In genomic region chr12:110992128-110992553, GRCm38 (mm10) we compare ENCODE assay signal across 8 mouse cellular contexts. TPM values are rescaled to one million over a fixed set of nuclear protein-coding genes. Genes with fewer than 3 reads are reported as not detected.
DNase-seq lines count a peak whose midpoint lies in the region; ATAC-seq lines count a peak whose summit lies in the region.

No protein-coding gene starts in this region.

- intact Hi-C loops in left cerebral cortex, postnatal 14 days (cut with DNase I): loop anchor here (2.0 to 5.0 kb wide), 2 partner anchors 45 to 55 kb away; partner anchors contain the start of gene Rcor1

- H3K4me1 ChIP-seq in intestine, embryonic 14.5 days (replicated peaks; ENCODE audit: control insufficient read depth, insufficient read depth, low read length): 0 out of 2 replicates have a peak, but pooled peaks cover 9% of the 10 kb centered on the region

- peak; percentile 94 for DNase-seq in adrenal gland, adult 2 months
- peak; percentile 91 for DNase-seq in embryo, embryonic 11 days
- peak; percentile 87 for DNase-seq in gastrocnemius, postnatal 25 days
- DNase-seq in intestine, embryonic 14.5 days (ENCODE audit: low spot score): peak; percentile 99
- DNase-seq in left cerebral cortex, postnatal 14 days (ENCODE audit: low spot score in 2 of 2): peak; percentile 90
- peak; percentile 91 for DNase-seq in right cerebral cortex, postnatal 14 days
- peak; percentile 93 for DNase-seq in urinary bladder, postnatal 25 days (ENCODE audit: low spot score)

- no peaks in the 10 kb centered on the region for H3K9me3 ChIP-seq in intestine, embryonic 14.5 days (ENCODE audit: control insufficient read depth, low read length)

- H3K27me3 ChIP-seq in intestine, embryonic 14.5 days (replicated peaks; ENCODE audit: control insufficient read depth, insufficient read depth, low read length): no peaks in the 10 kb centered on the region

- peak overlapping the region; percentile 52 for H3K9ac ChIP-seq in intestine, embryonic 14.5 days (ENCODE audit: low read length)

- H3K27ac ChIP-seq in intestine, embryonic 14.5 days (ENCODE audit: low read depth): peak overlapping the region; percentile 79

- H3K4me2 ChIP-seq in intestine, embryonic 14.5 days (ENCODE audit: low read length): peak overlapping the region; percentile 61

- no peaks in the 10 kb centered on the region for H3K36me3 ChIP-seq in intestine, embryonic 14.5 days (ENCODE audit: control insufficient read depth, insufficient read depth, low read length)

- peak; percentile 90 for ATAC-seq in intestine, embryonic 14.5 days (replicated peaks; ENCODE audit: low FRiP score, low TSS enrichment, low read depth)
- peak; percentile 94 for ATAC-seq in megakaryocyte-erythroid progenitor cell, adult 5-6 weeks (replicated peaks; ENCODE audit: low FRiP score, low TSS enrichment, poor library complexity, severe bottlenecking)

- H3K4me3 ChIP-seq in intestine, embryonic 14.5 days (ENCODE audit: low read depth, low read length): peak overlapping the region; percentile 51

- under 1% methylated on average over 24 of the region's 24 CpGs for WGBS in intestine, embryonic 14.5 days

RNA-seq across cellular contexts. Expression of gene Ankrd9, which starts 13.3 kb away (rescaled TPM):
- total RNA-seq in adrenal gland, adult 2 months (2021): 10 to 100 TPM; 30.4 to 42.7 TPM
- 90.6 and 110 TPM in 2 replicates for polyA plus RNA-seq in adrenal gland, adult 2 months (2012; rRNA removed)
- 100 to 1,000 TPM; 130 to 154 TPM for total RNA-seq in gastrocnemius, postnatal 25 days (2021)
- polyA plus RNA-seq in intestine, embryonic 14.5 days (2014; fragmentation: Nextera tagmentation; extraction: Ambion mirVana): 13.2 and 17.8 TPM in 2 replicates
- 10 to 100 TPM; 12.2 to 14.5 TPM for total RNA-seq in left cerebral cortex, postnatal 14 days (2021)
- total RNA-seq in megakaryocyte-erythroid progenitor cell, adult 5-6 weeks (2014; fragmentation: Nextera tagmentation): 3.6 and 5.7 TPM in 2 replicates
- 2.2 and 3.6 TPM in 2 replicates for total RNA-seq in megakaryocyte-erythroid progenitor cell, adult 5-6 weeks (2017)

RNA-seq across cellular contexts. Expression of gene Rcor1, which starts 47.0 kb away (rescaled TPM):
- 10 to 100 TPM; 35.7 to 63.8 TPM for total RNA-seq in adrenal gland, adult 2 months (2021)
- 5.3 and 8.0 TPM in 2 replicates for polyA plus RNA-seq in adrenal gland, adult 2 months (2012; rRNA removed)
- total RNA-seq in gastrocnemius, postnatal 25 days (2021): 1 to 10 TPM; 7.6 to 8.3 TPM
- 15.9 and 16.7 TPM in 2 replicates for polyA plus RNA-seq in intestine, embryonic 14.5 days (2014; fragmentation: Nextera tagmentation; extraction: Ambion mirVana)
- 10 to 100 TPM; 17.9 to 18.8 TPM for total RNA-seq in left cerebral cortex, postnatal 14 days (2021)
- total RNA-seq in megakaryocyte-erythroid progenitor cell, adult 5-6 weeks (2014; fragmentation: Nextera tagmentation): 56.7 and 73.4 TPM in 2 replicates
- 44.1 and 55.3 TPM in 2 replicates for total RNA-seq in megakaryocyte-erythroid progenitor cell, adult 5-6 weeks (2017)

Comparison
In these comparisons a context has a peak if more than half of its experiments do, and no peak if none do; other contexts are left out.
1. Peak in every context shown above with its lines: DNase-seq, ATAC-seq, H3K4me3 ChIP-seq and H3K27ac ChIP-seq.